Mouse (Mus musculus) hindbrain, embryonic 16.5 days (tissue): Measurements from ENCODE around the gene Cobl. TPM values are rescaled to one million over a fixed set of nuclear protein-coding genes. Genes with fewer than 3 reads are reported as not detected.
A peak's percentile ranks its signal among the peaks of the same experiment; 100 is the strongest.

Source experiments
- ATAC-seq: fragments of 200-750 bp; cut with Nextera tagmentation; 2 replicates; pipeline ENCODE4 v1.8.0; 2017; ENCODE audit warnings: moderate TSS enrichment, moderate library complexity
- H3K27ac ChIP-seq: fragments of 300-500 bp; sonication (generic); 2 replicates; pipeline ENCODE4 v1.5.1; 2014; ENCODE audit warnings: low read depth, mild to moderate bottlenecking, control low read depth, low read length, moderate library complexity
- H3K27me3 ChIP-seq: fragments of 300-500 bp; sonication (generic); replicated peaks from 2 replicates; pipeline ENCODE4 v1.6.1; 2014; ENCODE audit warnings: low read length; ENCODE audit not compliant: control insufficient read depth, insufficient read depth
- H3K36me3 ChIP-seq: fragments of 300-500 bp; sonication (generic); 2 replicates; pipeline ENCODE4 v1.6.1; 2014; ENCODE audit warnings: mild to moderate bottlenecking, low read length, moderate library complexity, mixed read lengths; ENCODE audit not compliant: control insufficient read depth, insufficient read depth
- H3K4me1 ChIP-seq: fragments of 300-500 bp; sonication (generic); 2 replicates; pipeline ENCODE4 v1.6.1; 2014; ENCODE audit warnings: low read depth, low read length; ENCODE audit not compliant: control insufficient read depth, insufficient read depth
- H3K4me2 ChIP-seq: fragments of 300-500 bp; sonication (generic); 2 replicates; pipeline ENCODE4 v1.6.1; 2014; ENCODE audit warnings: mild to moderate bottlenecking, low read length, control low read depth, moderate library complexity
- H3K4me3 ChIP-seq: fragments of 300-500 bp; sonication (generic); 2 replicates; pipeline ENCODE4 v1.5.1; 2014; ENCODE audit warnings: mild to moderate bottlenecking, low read length, control low read depth, moderate library complexity
- H3K9ac ChIP-seq: fragments of 300-500 bp; sonication (generic); 2 replicates; pipeline ENCODE4 v1.6.1; 2014; ENCODE audit warnings: low read depth, mild to moderate bottlenecking, control low read depth, low read length, moderate library complexity
- H3K9me3 ChIP-seq: fragments of 300-500 bp; sonication (generic); 2 replicates; pipeline ENCODE4 v1.6.1; 2014; ENCODE audit warnings: mild to moderate bottlenecking, low read length, moderate library complexity; ENCODE audit not compliant: control insufficient read depth
- WGBS: fragments of 180-500 bp; shearing (Covaris S2); extraction: QIAGEN DNeasy Blood & Tissue Kit; methylation state at CpG from one replicate; pipeline ENCODE4 v1.1.7; 2014; 5-methylcytosine and 5-hydroxymethylcytosine counted together
- polyA plus RNA-seq: library from polyadenylated mRNA; unstranded; fragments of >200 nt; fragmentation: Nextera tagmentation; extraction: Ambion mirVana; gene quantifications from 2 replicates; pipeline ENCODE4 v1.2.1, GENCODE M21; 2015

Gene Cobl
- polyA plus RNA-seq, 1 experiment from 2014 or later = 14.9 TPM

GRCm38 (mm10) chr11:12205201-12206161 is 259.3 kb downstream of the Cobl start:
- H3K9ac ChIP-seq = no peak overlapping the region
- no peak overlapping the region for H3K4me2 ChIP-seq
- no peak overlapping the region for H3K27ac ChIP-seq
- no peak for ATAC-seq
- H3K27me3 ChIP-seq = no peaks in the 10 kb centered on the region
- H3K9me3 ChIP-seq = no peaks in the 10 kb centered on the region
- 75% methylated on average over 6 of the region's 6 CpGs for WGBS
- no peak overlapping the region for H3K4me3 ChIP-seq
- H3K36me3 ChIP-seq = no peaks in the 10 kb centered on the region
- no peaks in the 10 kb centered on the region for H3K4me1 ChIP-seq

- ATAC-seq = no peak
- H3K9ac ChIP-seq = no peak overlapping the region
- no peaks in the 10 kb centered on the region for H3K9me3 ChIP-seq
- no peak overlapping the region for H3K4me3 ChIP-seq
- H3K36me3 ChIP-seq = no peaks in the 10 kb centered on the region
- H3K27ac ChIP-seq = no peak overlapping the region
- no peak overlapping the region for H3K4me2 ChIP-seq
- 88% methylated on average over 4 of the region's 4 CpGs for WGBS
- no peaks in the 10 kb centered on the region for H3K4me1 ChIP-seq
- H3K27me3 ChIP-seq = no peaks in the 10 kb centered on the region
Measured at GRCm38 (mm10) chr11:12199441-12199840, 265.3 kb downstream of the Cobl start.

- no peak overlapping the region for H3K4me2 ChIP-seq
- no peaks in the 10 kb centered on the region for H3K36me3 ChIP-seq
- ATAC-seq = peak; percentile 71
- H3K4me3 ChIP-seq = no peak overlapping the region
- no peak overlapping the region for H3K9ac ChIP-seq
- H3K27ac ChIP-seq = no peak overlapping the region
- no peaks in the 10 kb centered on the region for H3K27me3 ChIP-seq
- no peaks in the 10 kb centered on the region for H3K4me1 ChIP-seq
- WGBS = 65% methylated on average over 6 of the region's 6 CpGs
- no peaks in the 10 kb centered on the region for H3K9me3 ChIP-seq
Measured at GRCm38 (mm10) chr11:12198700-12199349, 265.9 kb downstream of the Cobl start.

- H3K4me1 ChIP-seq = no peaks in the 10 kb centered on the region
- H3K4me3 ChIP-seq = no peak overlapping the region
- 84% methylated on average over 2 of the region's 2 CpGs for WGBS
- no peak for ATAC-seq
- H3K27me3 ChIP-seq = no peaks in the 10 kb centered on the region
- H3K9me3 ChIP-seq = no peaks in the 10 kb centered on the region
- H3K4me2 ChIP-seq = no peak overlapping the region
- no peak overlapping the region for H3K27ac ChIP-seq
- H3K36me3 ChIP-seq = no peaks in the 10 kb centered on the region
- H3K9ac ChIP-seq = no peak overlapping the region
Measured at GRCm38 (mm10) chr11:12198017-12198416, 266.7 kb downstream of the Cobl start.

GRCm38 (mm10) chr11:12197542-12197941 is 267.2 kb downstream of the Cobl start:
- whole genome bisulfite sequencing = 88% methylated on average over 4 of the region's 4 CpGs
- ATAC-seq = no peak

GRCm38 (mm10) chr11:12195390-12195789 is 269.4 kb downstream of the Cobl start:
- no peaks in the 10 kb centered on the region for H3K9me3 ChIP-seq
- H3K4me2 ChIP-seq = no peak overlapping the region
- no peaks in the 10 kb centered on the region for H3K36me3 ChIP-seq
- no peak for ATAC-seq
- no peaks in the 10 kb centered on the region for H3K27me3 ChIP-seq
- H3K27ac ChIP-seq = no peak overlapping the region
- H3K4me3 ChIP-seq = no peak overlapping the region
- H3K9ac ChIP-seq = no peak overlapping the region
- no peaks in the 10 kb centered on the region for H3K4me1 ChIP-seq
- WGBS = 81% methylated on average over 3 of the region's 3 CpGs

More at GRCm38 (mm10) chr11:12197542-12197941, 267.2 kb downstream of the Cobl start:
- no peaks in the 10 kb centered on the region for H3K27me3 ChIP-seq
- no peak overlapping the region for H3K27ac ChIP-seq
- H3K4me1 ChIP-seq = no peaks in the 10 kb centered on the region
- no peak overlapping the region for H3K4me3 ChIP-seq
- H3K36me3 ChIP-seq = no peaks in the 10 kb centered on the region
- H3K4me2 ChIP-seq = no peak overlapping the region
- H3K9me3 ChIP-seq = no peaks in the 10 kb centered on the region
- no peak overlapping the region for H3K9ac ChIP-seq

GRCm38 (mm10) chr11:12193369-12193768 is 271.4 kb downstream of the Cobl start:
- no peak for ATAC-seq

GRCm38 (mm10) chr11:12191386-12191785 is 273.4 kb downstream of the Cobl start:
- Histone ChIP-seq H3K27me3 (no peaks in the 10 kb centered on the region), H3K9me3 (no peaks in the 10 kb centered on the region), H3K27ac (no peak overlapping the region), H3K36me3 (no peaks in the 10 kb centered on the region), H3K4me2 (no peak overlapping the region), H3K4me3 (no peak overlapping the region), H3K9ac (no peak overlapping the region), H3K4me1 (no peaks in the 10 kb centered on the region)
- WGBS = 83% methylated on average over 2 of the region's 2 CpGs
- no peak for ATAC-seq

More at GRCm38 (mm10) chr11:12193369-12193768, 271.4 kb downstream of the Cobl start:
- no peaks in the 10 kb centered on the region for H3K4me1 ChIP-seq
- H3K4me2 ChIP-seq = no peak overlapping the region
- no peaks in the 10 kb centered on the region for H3K9me3 ChIP-seq
- no peaks in the 10 kb centered on the region for H3K27me3 ChIP-seq
- WGBS = 73% methylated on average over 4 of the region's 4 CpGs
- H3K36me3 ChIP-seq = no peaks in the 10 kb centered on the region
- H3K4me3 ChIP-seq = no peak overlapping the region
- no peak overlapping the region for H3K27ac ChIP-seq
- no peak overlapping the region for H3K9ac ChIP-seq

- Histone ChIP-seq H3K27ac (no peak overlapping the region), H3K9ac (no peak overlapping the region), H3K4me1 (no peaks in the 10 kb centered on the region), H3K27me3 (no peaks in the 10 kb centered on the region), H3K4me2 (no peak overlapping the region), H3K9me3 (no peaks in the 10 kb centered on the region), H3K36me3 (no peaks in the 10 kb centered on the region), H3K4me3 (no peak overlapping the region)
- no peak for ATAC-seq
- WGBS = 68% methylated on average over 1 of the region's 1 CpGs
Measured at GRCm38 (mm10) chr11:12190417-12190816, 274.3 kb downstream of the Cobl start.
